Mouse (Mus musculus): Measurements from ENCODE around the gene Fam186b. TPM values are rescaled to one million over a fixed set of nuclear protein-coding genes. Genes with fewer than 3 reads are reported as not detected.

The Fam186b gene
- polyA plus RNA-seq, 1 experiment from 2014 or later = not detected

- H3K4me3 ChIP-seq (ENCODE audit: low read depth, low read length) = no peak overlapping the region
- H3K27ac ChIP-seq (replicated peaks) = peak overlapping the region; percentile 92
- no peaks in the 10 kb centered on the region for H3K27me3 ChIP-seq (ENCODE audit: control insufficient read depth, insufficient read depth, low read length)
- no peak overlapping the region for H3K4me2 ChIP-seq (replicated peaks; ENCODE audit: low read depth)
- TF ChIP-seq EP300 (optimal IDR thresholded peaks at IDR 0.05) (no peak), CTCF (IDR thresholded peaks at IDR 0.05; ENCODE audit: low read depth) (peak; percentile 20; the same call in 1 of the 2 replicates)
- WGBS = 40% methylated on average over 9 of the region's 9 CpGs
- H3K4me1 ChIP-seq (replicated peaks; ENCODE audit: control insufficient read depth, insufficient read depth) = no peaks in the 10 kb centered on the region
- H3K36me3 ChIP-seq (ENCODE audit: control insufficient read depth, insufficient read depth, low read length) = no peaks in the 10 kb centered on the region
- DNase-seq (ENCODE audit: low spot score) (peak; percentile 45), ATAC-seq (ENCODE audit: low FRiP score, low TSS enrichment) (peak; percentile 71)
- no peaks in the 10 kb centered on the region for H3K9me3 ChIP-seq (ENCODE audit: control insufficient read depth, low read length)
- H3K9ac ChIP-seq (ENCODE audit: low read length) = peak overlapping the region; percentile 35; the same call in 1 of the 2 replicates
Measured at GRCm38 (mm10) chr15:99332921-99333675, 37.4 kb upstream of the Fam186b start.

GRCm38 (mm10) chr15:99332111-99332510, 36.4 kb upstream of the Fam186b start:
- H3K9me3 ChIP-seq (ENCODE audit: control insufficient read depth, low read length) = no peaks in the 10 kb centered on the region
- ATAC-seq (ENCODE audit: low FRiP score, low TSS enrichment) (no peak), DNase-seq (ENCODE audit: low spot score) (no peak)
- no peaks in the 10 kb centered on the region for H3K4me1 ChIP-seq (replicated peaks; ENCODE audit: control insufficient read depth, insufficient read depth)
- no peak overlapping the region for H3K4me2 ChIP-seq (replicated peaks; ENCODE audit: low read depth)
- H3K36me3 ChIP-seq (ENCODE audit: control insufficient read depth, insufficient read depth, low read length) = no peaks in the 10 kb centered on the region; the same call in 1 of the 2 replicates
- peak overlapping the region; percentile 92 for H3K27ac ChIP-seq (replicated peaks)
- no peak overlapping the region for H3K9ac ChIP-seq (ENCODE audit: low read length)
- H3K4me3 ChIP-seq (ENCODE audit: low read depth, low read length) = no peak overlapping the region
- no peaks in the 10 kb centered on the region for H3K27me3 ChIP-seq (ENCODE audit: control insufficient read depth, insufficient read depth, low read length)
- TF ChIP-seq CTCF (IDR thresholded peaks at IDR 0.05; ENCODE audit: low read depth) (no peak), EP300 (optimal IDR thresholded peaks at IDR 0.05) (no peak)

- TF ChIP-seq EP300 (optimal IDR thresholded peaks at IDR 0.05) (no peak), CTCF (IDR thresholded peaks at IDR 0.05; ENCODE audit: low read depth) (no peak)
- 81% methylated on average over 5 of the region's 5 CpGs for WGBS
- ATAC-seq (ENCODE audit: low FRiP score, low TSS enrichment) (no peak), DNase-seq (ENCODE audit: low spot score) (no peak)
- Histone ChIP-seq H3K4me3 (ENCODE audit: low read depth, low read length) (no peak overlapping the region), H3K27me3 (ENCODE audit: control insufficient read depth, insufficient read depth, low read length) (no peaks in the 10 kb centered on the region), H3K4me2 (replicated peaks; ENCODE audit: low read depth) (no peak overlapping the region), H3K9me3 (ENCODE audit: control insufficient read depth, low read length) (no peaks in the 10 kb centered on the region), H3K4me1 (replicated peaks; ENCODE audit: control insufficient read depth, insufficient read depth) (no peaks in the 10 kb centered on the region), H3K9ac (ENCODE audit: low read length) (no peak overlapping the region), H3K27ac (replicated peaks) (no peak overlapping the region), H3K36me3 (ENCODE audit: control insufficient read depth, insufficient read depth, low read length) (no peaks in the 10 kb centered on the region; the same call in 1 of the 2 replicates)
Measured at GRCm38 (mm10) chr15:99331341-99331740, 35.7 kb upstream of the Fam186b start.

DNA sequence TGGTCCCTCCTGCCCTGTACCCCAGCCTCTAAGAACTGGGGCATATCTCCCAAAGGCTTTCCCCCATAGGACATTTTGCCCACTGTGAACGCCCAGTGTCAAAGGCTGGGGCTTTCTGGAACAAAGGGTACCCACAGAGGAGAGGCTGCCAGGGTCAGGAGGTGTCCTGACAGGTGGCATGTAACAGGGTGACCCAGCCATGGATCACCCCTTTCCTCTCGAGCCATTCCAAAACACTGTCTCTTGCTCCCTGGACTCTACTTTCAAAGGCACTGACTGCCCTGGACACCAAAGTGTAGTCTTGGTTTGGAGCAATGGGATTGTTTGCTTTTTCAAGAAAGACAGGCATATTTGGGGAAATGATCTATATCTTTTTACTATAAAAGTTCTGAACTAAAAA, 34.6 kb upstream of the Fam186b start:
- no peak for ATAC-seq (ENCODE audit: low FRiP score, low TSS enrichment)
- TF ChIP-seq CTCF (IDR thresholded peaks at IDR 0.05; ENCODE audit: low read depth) (no peak), EP300 (optimal IDR thresholded peaks at IDR 0.05) (no peak)

GRCm38 (mm10) chr15:99328011-99328410, 32.3 kb upstream of the Fam186b start:
- H3K4me3 ChIP-seq (ENCODE audit: low read depth, low read length) = no peak overlapping the region
- H3K27ac ChIP-seq (replicated peaks) = no peak overlapping the region
- no peaks in the 10 kb centered on the region for H3K27me3 ChIP-seq (ENCODE audit: control insufficient read depth, insufficient read depth, low read length)
- H3K4me1 ChIP-seq (replicated peaks; ENCODE audit: control insufficient read depth, insufficient read depth) = no peaks in the 10 kb centered on the region
- WGBS = 90% methylated on average over 5 of the region's 5 CpGs
- no peak for ATAC-seq (ENCODE audit: low FRiP score, low TSS enrichment)
- H3K4me2 ChIP-seq (replicated peaks; ENCODE audit: low read depth) = no peak overlapping the region
- TF ChIP-seq EP300 (optimal IDR thresholded peaks at IDR 0.05) (no peak), CTCF (IDR thresholded peaks at IDR 0.05; ENCODE audit: low read depth) (no peak)
- H3K9ac ChIP-seq (ENCODE audit: low read length) = no peak overlapping the region
- no peaks in the 10 kb centered on the region for H3K9me3 ChIP-seq (ENCODE audit: control insufficient read depth, low read length)
- DNase-seq (ENCODE audit: low spot score) = no peak
- H3K36me3 ChIP-seq (ENCODE audit: control insufficient read depth, insufficient read depth, low read length) = no peaks in the 10 kb centered on the region; the same call in 1 of the 2 replicates

More for the DNA sequence above, 34.6 kb upstream of the Fam186b start:
- Histone ChIP-seq H3K9ac (ENCODE audit: low read length) (no peak overlapping the region), H3K36me3 (ENCODE audit: control insufficient read depth, insufficient read depth, low read length) (no peaks in the 10 kb centered on the region; the same call in 1 of the 2 replicates), H3K4me1 (replicated peaks; ENCODE audit: control insufficient read depth, insufficient read depth) (no peaks in the 10 kb centered on the region), H3K9me3 (ENCODE audit: control insufficient read depth, low read length) (no peaks in the 10 kb centered on the region), H3K4me2 (replicated peaks; ENCODE audit: low read depth) (no peak overlapping the region), H3K27ac (replicated peaks) (no peak overlapping the region), H3K4me3 (ENCODE audit: low read depth, low read length) (no peak overlapping the region), H3K27me3 (ENCODE audit: control insufficient read depth, insufficient read depth, low read length) (no peaks in the 10 kb centered on the region)
- DNase-seq (ENCODE audit: low spot score) = no peak
- 81% methylated on average over 2 of the region's 2 CpGs for WGBS

GRCm38 (mm10) chr15:99326959-99327358, 31.3 kb upstream of the Fam186b start:
- TF ChIP-seq CTCF (IDR thresholded peaks at IDR 0.05; ENCODE audit: low read depth) (peak; percentile 80), EP300 (optimal IDR thresholded peaks at IDR 0.05) (no peak)
- Histone ChIP-seq H3K27ac (replicated peaks) (no peak overlapping the region), H3K9me3 (ENCODE audit: control insufficient read depth, low read length) (no peaks in the 10 kb centered on the region), H3K27me3 (ENCODE audit: control insufficient read depth, insufficient read depth, low read length) (no peaks in the 10 kb centered on the region), H3K4me2 (replicated peaks; ENCODE audit: low read depth) (no peak overlapping the region), H3K36me3 (ENCODE audit: control insufficient read depth, insufficient read depth, low read length) (peaks cover 5% of the 10 kb centered on the region), H3K4me3 (ENCODE audit: low read depth, low read length) (no peak overlapping the region), H3K4me1 (replicated peaks; ENCODE audit: control insufficient read depth, insufficient read depth) (no peaks in the 10 kb centered on the region), H3K9ac (ENCODE audit: low read length) (no peak overlapping the region)
- ATAC-seq (ENCODE audit: low FRiP score, low TSS enrichment) (no peak), DNase-seq (ENCODE audit: low spot score) (peak; percentile 36)
- 83% methylated on average over 1 of the region's 1 CpGs for WGBS

Measured in stomach, postnatal 0 days (tissue).